Comparison of ENCODE assay signal across 20 mouse cellular contexts in genomic region chr10:42131798-42132197, GRCm38 (mm10).
DNase-seq lines count a peak whose midpoint lies in the region; ATAC-seq and TF ChIP-seq lines count a peak whose summit lies in the region.
"Had no signal": no experiment of that assay in that cellular context is flagged by ENCODE, and none has a peak within 500 bp of the region (broad histone marks: within the 10 kb centered on the region; RNA-seq: fewer than 3 reads in every experiment).

No protein-coding gene starts in this region.

- H3K9me3 ChIP-seq in kidney, postnatal 0 days (replicated peaks; ENCODE audit: low read length): no peaks in the 10 kb centered on the region
- 0 out of 2 replicates have a peak, but pooled peaks cover 3% of the 10 kb centered on the region for H3K9me3 ChIP-seq in kidney, embryonic 16.5 days (ENCODE audit: low read length)
- H3K9me3 ChIP-seq in lung, postnatal 0 days (ENCODE audit: low read length): no peaks in the 10 kb centered on the region
- H3K9me3 ChIP-seq in E14TG2a.4 (ENCODE audit: low read length): no peaks in the 10 kb centered on the region
- H3K9me3 ChIP-seq: hindbrain, embryonic 10.5 days had no signal

- no peak overlapping the region for H3K4me2 ChIP-seq in kidney, postnatal 0 days (ENCODE audit: low read length)
- no peak overlapping the region for H3K4me2 ChIP-seq in kidney, embryonic 16.5 days (replicated peaks; ENCODE audit: low read depth, low read length)
- no peak overlapping the region for H3K4me2 ChIP-seq in lung, postnatal 0 days (replicated peaks; ENCODE audit: low read depth, low read length)
- H3K4me2 ChIP-seq: heart, embryonic 12.5 days; midbrain, embryonic 11.5 days had no signal

- H3K79me2 ChIP-seq in macrophage (ENCODE audit: inconsistent target): no peaks in the 10 kb centered on the region

- no peak for ATAC-seq in kidney, postnatal 0 days (replicated peaks; ENCODE audit: low FRiP score, low read depth)
- ATAC-seq in kidney, embryonic 16.5 days (ENCODE audit: low FRiP score, low TSS enrichment): no peak
- ATAC-seq in lung, postnatal 0 days: no peak
- ATAC-seq: hindbrain, postnatal 0 days; Patski had no signal

- H3K9ac ChIP-seq in kidney, postnatal 0 days (ENCODE audit: low read depth, low read length): no peak overlapping the region
- no peak overlapping the region for H3K9ac ChIP-seq in kidney, embryonic 16.5 days (replicated peaks; ENCODE audit: low read length)
- H3K9ac ChIP-seq in lung, postnatal 0 days (replicated peaks; ENCODE audit: low read depth): no peak overlapping the region
- H3K9ac ChIP-seq: heart, embryonic 12.5 days had no signal

- TF ChIP-seq EP300 in lung, postnatal 0 days (IDR thresholded peaks at IDR 0.05): no peak

- DNase-seq in kidney, postnatal 0 days (ENCODE audit: low spot score): no peak
- DNase-seq in lung, postnatal 0 days (ENCODE audit: low spot score): no peak
- no peak for DNase-seq in lung, adult 18-20 months
- no peak for DNase-seq in adrenal gland, postnatal 4 days (ENCODE audit: low spot score in 2 of 2)
- DNase-seq: adrenal gland, postnatal 36 days; cerebellum, adult 18-20 months; cerebellum, postnatal 14 days; gastrocnemius, postnatal 10 days; heart, postnatal 10 days; kidney, adult 11 months; kidney, postnatal 14 days; right cerebral cortex, postnatal 14 days had no signal

- no peaks in the 10 kb centered on the region for H3K4me1 ChIP-seq in kidney, postnatal 0 days (replicated peaks; ENCODE audit: insufficient read depth, low read length)
- H3K4me1 ChIP-seq in kidney, embryonic 16.5 days (ENCODE audit: insufficient read depth, low read length): no peaks in the 10 kb centered on the region
- no peaks in the 10 kb centered on the region for H3K4me1 ChIP-seq in lung, postnatal 0 days (ENCODE audit: insufficient read depth, low read depth, low read length)
- peaks cover 32% of the 10 kb centered on the region for H3K4me1 ChIP-seq in E14TG2a.4 (replicated peaks; ENCODE audit: low read depth, low read length)
- H3K4me1 ChIP-seq: heart, embryonic 12.5 days had no signal

- H3K27ac ChIP-seq in kidney, postnatal 0 days: no peak overlapping the region
- no peak overlapping the region for H3K27ac ChIP-seq in kidney, embryonic 16.5 days (ENCODE audit: low read length)
- H3K27ac ChIP-seq in lung, postnatal 0 days (ENCODE audit: low read length): no peak overlapping the region
- H3K27ac ChIP-seq in macrophage: peak overlapping the region; percentile 36
- H3K27ac ChIP-seq: hindbrain, postnatal 0 days had no signal

- H3K36me3 ChIP-seq in kidney, postnatal 0 days (ENCODE audit: insufficient read depth, low read length): no peaks in the 10 kb centered on the region
- no peaks in the 10 kb centered on the region for H3K36me3 ChIP-seq in kidney, embryonic 16.5 days (ENCODE audit: insufficient read depth, low read length)
- no peaks in the 10 kb centered on the region for H3K36me3 ChIP-seq in lung, postnatal 0 days (ENCODE audit: insufficient read depth, low read length)
- no peaks in the 10 kb centered on the region for H3K36me3 ChIP-seq in E14TG2a.4 (ENCODE audit: insufficient read depth, low read length)
- H3K36me3 ChIP-seq in macrophage (ENCODE audit: inconsistent target): no peaks in the 10 kb centered on the region
- H3K36me3 ChIP-seq: heart, embryonic 12.5 days; hindbrain, embryonic 10.5 days had no signal

- WGBS in kidney, postnatal 0 days: 96% methylated on average over 6 of the region's 6 CpGs
- 93% methylated on average over 6 of the region's 6 CpGs for WGBS in kidney, embryonic 16.5 days
- 92% methylated on average over 6 of the region's 6 CpGs for WGBS in lung, postnatal 0 days
- WGBS in macrophage (ENCODE audit: missing documents): 96% methylated on average over 5 of the region's 6 CpGs

- no peaks in the 10 kb centered on the region for H3K27me3 ChIP-seq in kidney, postnatal 0 days (ENCODE audit: insufficient read depth, low read length)
- H3K27me3 ChIP-seq in kidney, embryonic 16.5 days (ENCODE audit: insufficient read depth, low read length): no peaks in the 10 kb centered on the region
- H3K27me3 ChIP-seq in lung, postnatal 0 days (replicated peaks; ENCODE audit: insufficient read depth, low read length): no peaks in the 10 kb centered on the region
- peaks cover 3% of the 10 kb centered on the region; the same call in 1 of the 2 replicates for H3K27me3 ChIP-seq in E14TG2a.4 (ENCODE audit: insufficient read depth, low read length)
- H3K27me3 ChIP-seq: heart, embryonic 12.5 days; Patski had no signal

- no peak overlapping the region for H3K4me3 ChIP-seq in kidney, postnatal 0 days (replicated peaks; ENCODE audit: low read depth, low read length)
- H3K4me3 ChIP-seq in kidney, embryonic 16.5 days (ENCODE audit: low read length): no peak overlapping the region
- no peak overlapping the region for H3K4me3 ChIP-seq in lung, postnatal 0 days (ENCODE audit: low read depth, low read length)
- no peak overlapping the region for H3K4me3 ChIP-seq in E14TG2a.4 (replicated peaks; ENCODE audit: low read length)
- H3K4me3 ChIP-seq in macrophage (ENCODE audit: inconsistent target): no peak overlapping the region
- H3K4me3 ChIP-seq: heart, embryonic 12.5 days; hindbrain, embryonic 10.5 days had no signal

- TF ChIP-seq CTCF in kidney, postnatal 0 days (IDR thresholded peaks at IDR 0.05; ENCODE audit: low read depth): peak; percentile 41
- TF ChIP-seq CTCF in lung, postnatal 0 days (IDR thresholded peaks at IDR 0.05): peak; percentile 38
- peak; percentile 33 for TF ChIP-seq CTCF in E14TG2a.4 (conservative IDR thresholded peaks at IDR 0.05; ENCODE audit: low read length)
